Mouse (Mus musculus) G1E (cell line): Measurements from ENCODE around the gene Rapgef3. TPM values are rescaled to one million over a fixed set of nuclear protein-coding genes. Genes with fewer than 3 reads are reported as not detected.

Experiments used
- ATAC-seq: 2 replicates; pipeline ENCODE4 v1.8.0; 2016; ENCODE audit warnings: mild to moderate bottlenecking; ENCODE audit not compliant: insufficient number of reproducible peaks, poor library complexity, low FRiP score, severe bottlenecking; ENCODE audit errors: extremely low read depth
- DNase-seq: peaks from one replicate; pipeline ENCODE4 v3.0.0; 2012; ENCODE audit warnings: low spot score
- H3K27me3 ChIP-seq: 2 replicates; pipeline ENCODE4 v1.6.1; 2012; ENCODE audit warnings: mild to moderate bottlenecking, low read length, inconsistent platforms; ENCODE audit not compliant: insufficient read depth
- H3K36me3 ChIP-seq: replicated peaks from 2 replicates; pipeline ENCODE3; 2012; ENCODE audit warnings: mild to moderate bottlenecking, inconsistent platforms
- H3K4me1 ChIP-seq: 2 replicates; pipeline ENCODE4 v1.6.1; 2012; ENCODE audit warnings: low read depth, low read length, inconsistent platforms, mixed read lengths; ENCODE audit not compliant: insufficient read depth
- H3K4me3 ChIP-seq: 2 replicates; pipeline ENCODE4 v1.5.1; 2012; ENCODE audit warnings: low read depth, mild to moderate bottlenecking, inconsistent platforms, low read length, moderate library complexity, mixed read lengths
- H3K9me3 ChIP-seq: replicated peaks from 2 replicates; pipeline ENCODE4 v1.6.1; 2012; ENCODE audit warnings: inconsistent platforms
- CTCF ChIP-seq: IDR thresholded peaks from 2 replicates; pipeline ENCODE4 v1.5.1; 2012; ENCODE audit warnings: low read depth, low read length, inconsistent platforms, mixed read lengths
- GATA1 ChIP-seq: IDR thresholded peaks from 2 replicates; pipeline ENCODE4 v1.6.1; 2012; ENCODE audit warnings: borderline replicate concordance, low read length, inconsistent platforms, mixed read lengths
- GATA2 ChIP-seq: IDR thresholded peaks from 2 replicates; pipeline ENCODE4 v1.6.1; 2012; ENCODE audit warnings: low read depth, low read length, inconsistent platforms, borderline replicate concordance
- POLR2AphosphoS5 ChIP-seq: IDR thresholded peaks from 2 replicates; pipeline ENCODE4 v1.6.1; 2012; ENCODE audit warnings: low read depth, low read length, inconsistent platforms; ENCODE audit not compliant: insufficient replicate concordance
- TAL1 ChIP-seq: conservative IDR thresholded peaks from 2 replicates; pipeline ENCODE4 v1.6.1; 2012; ENCODE audit warnings: low read depth, low read length, inconsistent platforms, mixed read lengths
- polyA plus RNA-seq: library from polyadenylated mRNA; stranded (reverse); fragments of >175 nt; gene quantifications from 2 replicates; pipeline ENCODE4 v1.2.3, GENCODE M21; 2012
- total RNA-seq, 2 experiments: library from RNA; stranded (forward) in 1 of 2; stranded (reverse) in 1 of 2; fragments of 200-1000 nt in 1 of 2; fragments of >200 nt in 1 of 2; fragmentation: Nextera tagmentation in 1 of 2; gene quantifications; 2 replicates each; pipeline ENCODE4 v1.2.3; 2014 to 2017

The Rapgef3 gene
- total and polyA plus RNA-seq, 3 experiments = 0.05 to 0.23 TPM; not detected in 1

GRCm38 (mm10) chr15:97748964-97749363, 18.8 kb downstream of the Rapgef3 start:
- DNase-seq (no peak), ATAC-seq (no peak)
- TF ChIP-seq GATA2 (no peak), TAL1 (no peak), GATA1 (no peak), POLR2AphosphoS5 (no peak)
- Histone ChIP-seq H3K4me1 (peaks cover 37% of the 10 kb centered on the region), H3K9me3 (no peaks in the 10 kb centered on the region), H3K36me3 (peaks cover 27% of the 10 kb centered on the region), H3K4me3 (no peak overlapping the region), H3K27me3 (peaks cover 34% of the 10 kb centered on the region; the same call in 1 of the 2 replicates)

GRCm38 (mm10) chr15:97748309-97748708, 19.5 kb downstream of the Rapgef3 start:
- Histone ChIP-seq H3K9me3 (no peaks in the 10 kb centered on the region), H3K4me1 (peaks cover 40% of the 10 kb centered on the region), H3K4me3 (no peak overlapping the region; the same call in 1 of the 2 replicates), H3K36me3 (peaks cover 33% of the 10 kb centered on the region), H3K27me3 (peaks cover 35% of the 10 kb centered on the region; the same call in 1 of the 2 replicates)
- no peak for DNase-seq
- ATAC-seq = no peak
- no peak for TF ChIP-seq TAL1
- TF ChIP-seq CTCF = no peak
- no peak for TF ChIP-seq POLR2AphosphoS5
- TF ChIP-seq GATA1 = no peak
- no peak for TF ChIP-seq GATA2

GRCm38 (mm10) chr15:97747486-97747885, 20.3 kb downstream of the Rapgef3 start:
- Histone ChIP-seq H3K9me3 (no peaks in the 10 kb centered on the region), H3K36me3 (peaks cover 36% of the 10 kb centered on the region), H3K4me3 (no peak overlapping the region), H3K27me3 (peaks cover 40% of the 10 kb centered on the region; the same call in 1 of the 2 replicates), H3K4me1 (peaks cover 40% of the 10 kb centered on the region)
- TF ChIP-seq TAL1 (no peak), GATA1 (no peak), CTCF (no peak), GATA2 (no peak), POLR2AphosphoS5 (no peak)
- DNase-seq (no peak), ATAC-seq (no peak)

GRCm38 (mm10) chr15:97746748-97747147, 21.0 kb downstream of the Rapgef3 start:
- ATAC-seq = no peak
- no peak for DNase-seq
- no peak for TF ChIP-seq GATA1
- no peak for TF ChIP-seq POLR2AphosphoS5
- no peak for TF ChIP-seq CTCF
- no peak for TF ChIP-seq TAL1
- TF ChIP-seq GATA2 = no peak

GRCm38 (mm10) chr15:97746278-97746677, 21.5 kb downstream of the Rapgef3 start:
- DNase-seq (no peak), ATAC-seq (no peak)
- H3K4me3 ChIP-seq = no peak overlapping the region
- peaks cover 40% of the 10 kb centered on the region; the same call in 1 of the 2 replicates for H3K27me3 ChIP-seq
- H3K36me3 ChIP-seq = peaks cover 36% of the 10 kb centered on the region
- peaks cover 40% of the 10 kb centered on the region for H3K4me1 ChIP-seq
- H3K9me3 ChIP-seq = no peaks in the 10 kb centered on the region
- TF ChIP-seq GATA1 = no peak
- TF ChIP-seq TAL1 = no peak
- no peak for TF ChIP-seq CTCF
- TF ChIP-seq POLR2AphosphoS5 = no peak
- no peak for TF ChIP-seq GATA2

More at GRCm38 (mm10) chr15:97746748-97747147, 21.0 kb downstream of the Rapgef3 start:
- H3K4me1 ChIP-seq = peaks cover 40% of the 10 kb centered on the region
- peaks cover 40% of the 10 kb centered on the region; the same call in 1 of the 2 replicates for H3K27me3 ChIP-seq
- H3K9me3 ChIP-seq = no peaks in the 10 kb centered on the region
- H3K36me3 ChIP-seq = peaks cover 36% of the 10 kb centered on the region
- H3K4me3 ChIP-seq = no peak overlapping the region

- DNase-seq (no peak), ATAC-seq (no peak)
- no peak for TF ChIP-seq CTCF
- TF ChIP-seq GATA2 = no peak
- no peak for TF ChIP-seq TAL1
- TF ChIP-seq GATA1 = no peak
- TF ChIP-seq POLR2AphosphoS5 = no peak
- Histone ChIP-seq H3K27me3 (peaks cover 39% of the 10 kb centered on the region; the same call in 1 of the 2 replicates), H3K4me3 (peak overlapping the region; percentile 37; the same call in 1 of the 2 replicates), H3K36me3 (peaks cover 36% of the 10 kb centered on the region), H3K4me1 (peaks cover 34% of the 10 kb centered on the region), H3K9me3 (no peaks in the 10 kb centered on the region)
Observed at GRCm38 (mm10) chr15:97745331-97745730, 22.4 kb downstream of the Rapgef3 start.
